Mouse (Mus musculus) stomach, embryonic 14.5 days (tissue): ENCODE measurements around the gene Sun3. TPM values are rescaled to one million over a fixed set of nuclear protein-coding genes. Genes with fewer than 3 reads are reported as not detected.

Experiments used
- ATAC-seq: fragments of 200-750 bp; cut with Nextera tagmentation; 2 replicates; pipeline ENCODE4 v1.8.0; 2017; ENCODE audit warnings: low read depth, moderate TSS enrichment; ENCODE audit not compliant: insufficient number of reproducible peaks, insufficient read depth, low FRiP score
- H3K27ac ChIP-seq: fragments of 300-500 bp; sonication (generic); 2 replicates; pipeline ENCODE4 v1.5.1; 2014; ENCODE audit warnings: mild to moderate bottlenecking, low read length, moderate library complexity, mixed read lengths
- H3K27me3 ChIP-seq: fragments of 300-500 bp; sonication (generic); 2 replicates; pipeline ENCODE4 v1.6.1; 2014; ENCODE audit warnings: low read length, control low read depth, mixed read lengths; ENCODE audit not compliant: control insufficient read depth, insufficient read depth
- H3K36me3 ChIP-seq: fragments of 300-500 bp; sonication (generic); 2 replicates; pipeline ENCODE4 v1.6.1; 2014; ENCODE audit warnings: mild to moderate bottlenecking, control low read depth, low read length, moderate library complexity, mixed read lengths; ENCODE audit not compliant: control insufficient read depth, insufficient read depth
- H3K4me1 ChIP-seq: fragments of 300-500 bp; sonication (generic); 2 replicates; pipeline ENCODE4 v1.6.1; 2014; ENCODE audit warnings: low read length, control low read depth, mixed read lengths; ENCODE audit not compliant: control insufficient read depth, insufficient read depth
- H3K4me2 ChIP-seq: fragments of 300-500 bp; sonication (generic); replicated peaks from 2 replicates; pipeline ENCODE4 v1.6.1; 2014; ENCODE audit warnings: low read depth, low read length, control low read depth
- H3K4me3 ChIP-seq: fragments of 300-500 bp; sonication (generic); 2 replicates; pipeline ENCODE4 v1.5.1; 2014; ENCODE audit warnings: low read depth, low read length, control low read depth
- H3K9ac ChIP-seq: fragments of 300-500 bp; sonication (generic); replicated peaks from 2 replicates; pipeline ENCODE4 v1.6.1; 2014; ENCODE audit warnings: low read depth, mild to moderate bottlenecking, control low read depth, low read length, moderate library complexity, mixed read lengths
- H3K9me3 ChIP-seq: fragments of 300-500 bp; sonication (generic); 2 replicates; pipeline ENCODE4 v1.6.1; 2016; ENCODE audit warnings: low read depth, low read length, control low read depth; ENCODE audit not compliant: control insufficient read depth
- WGBS: fragments of 180-500 bp; shearing (Covaris S2); extraction: QIAGEN DNeasy Blood & Tissue Kit; methylation state at CpG from one replicate; pipeline ENCODE4 v1.1.7; 2014; 5-methylcytosine and 5-hydroxymethylcytosine counted together
- polyA plus RNA-seq: library from polyadenylated mRNA; unstranded; fragments of >200 nt; fragmentation: Nextera tagmentation; extraction: Ambion mirVana; gene quantifications from 2 replicates; pipeline ENCODE4 v1.2.1, GENCODE M21; 2014

Gene Sun3
- polyA plus RNA-seq, 1 experiment from 2014 or later, result 0.22 TPM

GRCm38 (mm10) chr11:9048011-9048702, 634 bp downstream of the Sun3 start, which contains the start of gene Gm11992:
TSS of gene Gm11992 (plus strand) at chr11:9048594.
- Histone ChIP-seq H3K27ac (no peak within 1 kb of the TSS), H3K4me2 (peak within 1 kb of the TSS; percentile 95), H3K36me3 (no peaks in the 10 kb centered on the region), H3K9me3 (no peaks in the 10 kb centered on the region), H3K9ac (0 out of 2 replicates have a peak within 1 kb of the TSS, but pooled peaks have one; percentile 10), H3K4me3 (peak within 1 kb of the TSS; percentile 44), H3K27me3 (0 out of 2 replicates have a peak, but pooled peaks cover 6% of the 10 kb centered on the region), H3K4me1 (0 out of 2 replicates have a peak, but pooled peaks cover 4% of the 10 kb centered on the region)
- ATAC-seq, result peak; percentile 99
- 4% methylated on average over 21 of the region's 21 CpGs for WGBS

- WGBS, result 76% methylated on average over 5 of the region's 5 CpGs
- Histone ChIP-seq H3K36me3 (no peaks in the 10 kb centered on the region), H3K9ac (no peak overlapping the region), H3K27ac (no peak overlapping the region), H3K4me3 (no peak overlapping the region), H3K4me1 (0 out of 2 replicates have a peak, but pooled peaks cover 4% of the 10 kb centered on the region), H3K4me2 (no peak overlapping the region), H3K27me3 (0 out of 2 replicates have a peak, but pooled peaks cover 6% of the 10 kb centered on the region), H3K9me3 (no peaks in the 10 kb centered on the region)
- no peak for ATAC-seq
Measured at GRCm38 (mm10) chr11:9047044-9047443, 1.7 kb downstream of the Sun3 start.

DNA sequence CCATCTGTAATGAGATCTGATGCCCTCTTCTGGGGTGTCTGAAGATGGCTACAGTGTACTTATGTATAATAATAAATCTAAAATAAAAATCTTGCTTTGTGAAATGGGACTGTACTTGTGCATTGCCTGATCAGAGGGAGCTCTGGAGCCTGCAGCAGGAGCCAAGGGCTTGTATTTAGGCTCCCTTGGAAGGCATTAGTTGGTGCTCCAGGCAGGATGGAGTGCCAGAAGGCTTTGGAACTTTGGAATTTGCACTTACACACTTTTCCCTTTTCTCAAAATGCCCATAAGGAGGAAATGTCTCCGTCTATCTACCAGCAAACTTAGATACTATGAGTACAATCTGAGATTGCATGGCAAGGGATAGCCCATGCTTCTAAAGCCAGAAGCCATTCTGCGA, 2.2 kb downstream of the Sun3 start:
- Histone ChIP-seq H3K9me3 (no peaks in the 10 kb centered on the region), H3K27ac (no peak overlapping the region), H3K36me3 (no peaks in the 10 kb centered on the region), H3K4me1 (0 out of 2 replicates have a peak, but pooled peaks cover 4% of the 10 kb centered on the region), H3K27me3 (0 out of 2 replicates have a peak, but pooled peaks cover 6% of the 10 kb centered on the region), H3K9ac (no peak overlapping the region), H3K4me2 (no peak overlapping the region), H3K4me3 (no peak overlapping the region)
- ATAC-seq, result no peak
- WGBS, result 83% methylated on average over 2 of the region's 2 CpGs

GRCm38 (mm10) chr11:9031530-9031929, 17.3 kb downstream of the Sun3 start:
- WGBS, result 93% methylated on average over 2 of the region's 2 CpGs
- no peak for ATAC-seq
- H3K4me1 ChIP-seq, result no peaks in the 10 kb centered on the region
- no peaks in the 10 kb centered on the region for H3K9me3 ChIP-seq
- no peak overlapping the region for H3K27ac ChIP-seq
- H3K36me3 ChIP-seq, result no peaks in the 10 kb centered on the region
- no peak overlapping the region for H3K4me2 ChIP-seq
- H3K9ac ChIP-seq, result no peak overlapping the region
- no peak overlapping the region for H3K4me3 ChIP-seq
- H3K27me3 ChIP-seq, result no peaks in the 10 kb centered on the region

- 77% methylated on average over 3 of the region's 3 CpGs for WGBS
- Histone ChIP-seq H3K4me1 (no peaks in the 10 kb centered on the region), H3K4me3 (no peak overlapping the region), H3K27me3 (no peaks in the 10 kb centered on the region), H3K27ac (no peak overlapping the region), H3K9ac (no peak overlapping the region), H3K4me2 (no peak overlapping the region), H3K9me3 (no peaks in the 10 kb centered on the region), H3K36me3 (no peaks in the 10 kb centered on the region)
- no peak for ATAC-seq
Measured at GRCm38 (mm10) chr11:9025211-9025610, 23.6 kb downstream of the Sun3 start.

- ATAC-seq, result no peak
- H3K9ac ChIP-seq, result no peak overlapping the region
- 76% methylated on average over 7 of the region's 7 CpGs for WGBS
- H3K4me1 ChIP-seq, result no peaks in the 10 kb centered on the region
- no peak overlapping the region for H3K4me3 ChIP-seq
- no peaks in the 10 kb centered on the region for H3K36me3 ChIP-seq
- H3K9me3 ChIP-seq, result no peaks in the 10 kb centered on the region
- H3K27ac ChIP-seq, result no peak overlapping the region
- H3K4me2 ChIP-seq, result no peak overlapping the region
- no peaks in the 10 kb centered on the region for H3K27me3 ChIP-seq
Measured at GRCm38 (mm10) chr11:9024782-9025181, 24.0 kb downstream of the Sun3 start.

GRCm38 (mm10) chr11:9020207-9020606, 28.6 kb downstream of the Sun3 start:
- ATAC-seq, result peak; percentile 91
- Histone ChIP-seq H3K27me3 (no peaks in the 10 kb centered on the region), H3K4me2 (no peak overlapping the region), H3K9me3 (no peaks in the 10 kb centered on the region), H3K4me3 (no peak overlapping the region), H3K4me1 (no peaks in the 10 kb centered on the region), H3K9ac (no peak overlapping the region), H3K36me3 (no peaks in the 10 kb centered on the region), H3K27ac (no peak overlapping the region)
- 79% methylated on average over 5 of the region's 5 CpGs for WGBS

DNA sequence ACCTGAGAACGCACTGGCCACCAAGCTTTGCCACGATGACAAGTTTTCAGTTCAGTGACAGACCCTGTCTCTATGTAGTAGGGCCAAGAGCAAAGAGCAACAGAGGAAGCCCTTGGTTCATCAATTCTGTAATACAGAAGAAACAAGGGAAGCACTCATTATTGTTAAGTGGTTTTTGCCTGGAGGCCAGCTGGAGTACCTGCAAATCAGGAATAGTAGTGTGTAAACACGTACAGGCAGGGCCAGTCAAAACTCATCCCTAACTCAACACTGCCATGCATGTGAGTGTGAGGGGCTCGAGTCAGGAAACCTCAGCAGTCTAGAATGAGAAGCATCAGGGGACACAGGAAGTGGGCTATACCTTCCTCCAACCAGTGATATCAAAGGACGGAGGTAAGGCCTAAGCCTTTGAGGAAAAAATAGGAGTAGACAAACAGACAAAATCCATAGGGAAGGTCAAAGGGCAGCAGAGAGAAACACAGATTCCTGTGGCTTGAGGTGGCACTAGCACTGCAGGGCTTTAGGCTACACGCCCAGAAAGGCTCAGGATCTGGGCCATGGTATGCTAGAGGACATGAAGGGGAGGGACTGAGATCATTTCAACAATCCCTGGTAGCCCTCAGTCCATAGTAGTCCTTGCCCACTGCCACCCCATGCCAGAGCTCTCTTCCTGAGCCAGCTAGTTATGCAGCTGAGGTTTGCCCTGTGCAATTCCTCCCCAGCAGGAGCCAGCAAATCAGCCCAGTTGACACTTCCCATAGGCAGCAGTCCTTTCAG, 30.1 kb downstream of the Sun3 start:
- no peak overlapping the region for H3K4me2 ChIP-seq
- WGBS, result 68% methylated on average over 6 of the region's 6 CpGs
- no peak overlapping the region for H3K9ac ChIP-seq
- no peak overlapping the region for H3K4me3 ChIP-seq
- H3K27me3 ChIP-seq, result no peaks in the 10 kb centered on the region
- no peak for ATAC-seq
- H3K4me1 ChIP-seq, result no peaks in the 10 kb centered on the region
- H3K27ac ChIP-seq, result no peak overlapping the region
- no peaks in the 10 kb centered on the region for H3K9me3 ChIP-seq
- H3K36me3 ChIP-seq, result no peaks in the 10 kb centered on the region
